Mouse (Mus musculus): Measurements from ENCODE around the gene Btg3. TPM values are rescaled to one million over a fixed set of nuclear protein-coding genes. Genes with fewer than 3 reads are reported as not detected.

The Btg3 gene
- total and polyA plus RNA-seq, 3 experiments = 21.6 to 72.2 (median 43.9) TPM

- Histone ChIP-seq H3K9ac (ENCODE audit: insufficient read depth, low read depth) (no peak overlapping the region), H3K4me3 (replicated peaks in 1 of 3; ENCODE audit: low read depth in 2 of 3, low read length in 2 of 3, poor library complexity in 1 of 3) (no peak overlapping the region), H3K79me2 (replicated peaks; ENCODE audit: control insufficient read depth, extremely low read depth, insufficient read depth, poor library complexity, severe bottlenecking) (no peaks in the 10 kb centered on the region), H3K9me3 (replicated peaks; ENCODE audit: low read length) (no peaks in the 10 kb centered on the region), H3K4me2 (ENCODE audit: insufficient read depth, low read depth, poor library complexity, severe bottlenecking) (no peak overlapping the region), H3K27ac (ENCODE audit: insufficient read depth, low read depth) (no peak overlapping the region), H3K36me3 (replicated peaks in 1 of 2; ENCODE audit: control insufficient read depth in 1 of 2, insufficient read depth in 1 of 2, low read length in 1 of 2) (peaks cover 0 to 12% of the 10 kb centered on the region in 2 experiments), H3K27me3 (replicated peaks) (no peaks in the 10 kb centered on the region), H3K4me1 (ENCODE audit: control insufficient read depth in 1 of 2, insufficient read depth in 2 of 2) (no peaks in the 10 kb centered on the region)
- no peak for DNase-seq (ENCODE audit: extremely low read depth)
- in situ Hi-C loops (cut with MboI; ENCODE audit: low pct_ligation_motif_present, low pct_unique_long_range_greater_than_20kb, low sequenced_read_pairs) (no loop called here), dilution Hi-C loops (cut with MboI; ENCODE audit: extremely low pct_ligation_motif_present, extremely low pct_unique_long_range_greater_than_20kb, low sequenced_read_pairs) (no loop called here)
- TF ChIP-seq ZKSCAN1 (IDR thresholded peaks at IDR 0.05; ENCODE audit: borderline replicate concordance, low read depth, low read length) (no peak), CHD2 (IDR thresholded peaks at IDR 0.05; ENCODE audit: low read length) (no peak), UBTF (IDR thresholded peaks at IDR 0.05; ENCODE audit: low read depth, low read length) (no peak), BHLHE40 (IDR thresholded peaks at IDR 0.05; ENCODE audit: low read depth, low read length) (no peak), SMC3 (IDR thresholded peaks at IDR 0.05; ENCODE audit: low read depth, low read length) (no peak), MAFK (IDR thresholded peaks at IDR 0.05; ENCODE audit: insufficient replicate concordance, low read length) (no peak), IRF4 (IDR thresholded peaks at IDR 0.05; ENCODE audit: low read depth, low read length) (no peak), USF1 (IDR thresholded peaks at IDR 0.05; ENCODE audit: low read depth, low read length) (no peak), KAT2A (IDR thresholded peaks at IDR 0.05; ENCODE audit: insufficient replicate concordance, low read length) (no peak)
Observed at GRCm38 (mm10) chr16:78337226-78337625, 39.8 kb downstream of the Btg3 start.

- no peaks in the 10 kb centered on the region for H3K9me3 ChIP-seq (replicated peaks; ENCODE audit: low read length)
- H3K9ac ChIP-seq (ENCODE audit: insufficient read depth, low read depth) = no peak overlapping the region
- no peaks in the 10 kb centered on the region for H3K27me3 ChIP-seq (replicated peaks)
- no peak overlapping the region for H3K27ac ChIP-seq (ENCODE audit: insufficient read depth, low read depth)
- dilution Hi-C loops (cut with MboI; ENCODE audit: extremely low pct_ligation_motif_present, extremely low pct_unique_long_range_greater_than_20kb, low sequenced_read_pairs) (no loop called here), in situ Hi-C loops (cut with MboI; ENCODE audit: low pct_ligation_motif_present, low pct_unique_long_range_greater_than_20kb, low sequenced_read_pairs) (no loop called here)
- no peaks in the 10 kb centered on the region for H3K79me2 ChIP-seq (replicated peaks; ENCODE audit: control insufficient read depth, extremely low read depth, insufficient read depth, poor library complexity, severe bottlenecking)
- no peak overlapping the region for H3K4me3 ChIP-seq (replicated peaks in 1 of 3; ENCODE audit: low read depth in 2 of 3, low read length in 2 of 3, poor library complexity in 1 of 3)
- no peak for DNase-seq (ENCODE audit: extremely low read depth)
- 0 out of 4 replicates have a peak, but pooled peaks cover 0 to 3% of the 10 kb centered on the region in 2 experiments for H3K4me1 ChIP-seq (ENCODE audit: control insufficient read depth in 1 of 2, insufficient read depth in 2 of 2)
- H3K4me2 ChIP-seq (ENCODE audit: insufficient read depth, low read depth, poor library complexity, severe bottlenecking) = no peak overlapping the region
- TF ChIP-seq USF2 (conservative IDR thresholded peaks at IDR 0.05; ENCODE audit: low read depth, low read length) = no peak
- H3K36me3 ChIP-seq (replicated peaks in 1 of 2; ENCODE audit: control insufficient read depth in 1 of 2, insufficient read depth in 1 of 2, low read length in 1 of 2) = peaks cover 0 to 3% of the 10 kb centered on the region in 2 experiments
Observed at GRCm38 (mm10) chr16:78327999-78328398, 49.0 kb downstream of the Btg3 start.

DNA sequence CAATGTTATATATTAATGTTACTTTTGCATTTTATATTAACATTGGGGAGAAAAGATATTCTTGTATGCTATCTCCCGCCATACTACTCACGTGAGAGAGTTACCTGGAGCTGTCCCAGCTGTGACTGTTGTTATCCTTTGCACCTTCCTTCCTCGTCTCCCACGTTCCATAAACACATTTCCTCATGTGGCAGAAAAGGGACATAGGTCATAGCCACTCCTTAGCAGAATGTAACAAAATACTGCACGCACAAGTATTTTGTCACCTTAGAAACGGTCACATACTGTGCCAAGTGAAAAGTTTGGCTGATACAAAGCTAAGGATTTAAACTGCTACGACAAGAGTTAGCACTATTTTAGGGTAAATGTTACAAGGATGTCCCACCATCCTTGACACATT, 49.4 kb downstream of the Btg3 start:
- no peak for DNase-seq (ENCODE audit: extremely low read depth)
- TF ChIP-seq MXI1 (IDR thresholded peaks at IDR 0.05; ENCODE audit: low read depth, low read length) (no peak), E2F4 (IDR thresholded peaks at IDR 0.05; ENCODE audit: insufficient replicate concordance, low read depth, low read length) (no peak), POLR2AphosphoS2 (IDR thresholded peaks at IDR 0.05; ENCODE audit: low read depth, low read length) (no peak), USF2 (conservative IDR thresholded peaks at IDR 0.05; ENCODE audit: low read depth, low read length) (no peak), MYC (IDR thresholded peaks at IDR 0.05; ENCODE audit: low read depth, low read length) (no peak), RCOR1 (conservative IDR thresholded peaks at IDR 0.05; ENCODE audit: low read depth, low read length) (no peak), USF1 (IDR thresholded peaks at IDR 0.05; ENCODE audit: low read depth, low read length) (no peak), SMC3 (IDR thresholded peaks at IDR 0.05; ENCODE audit: low read depth, low read length) (no peak), CHD1 (IDR thresholded peaks at IDR 0.05; ENCODE audit: low read depth, low read length) (no peak), NELFE (IDR thresholded peaks at IDR 0.05; ENCODE audit: low read depth, low read length) (no peak), ETS1 (conservative IDR thresholded peaks at IDR 0.05; ENCODE audit: low read depth, low read length) (no peak), ZMIZ1 (IDR thresholded peaks at IDR 0.05; ENCODE audit: low read depth, low read length) (no peak), MAZ (IDR thresholded peaks at IDR 0.05; ENCODE audit: low read depth, low read length) (no peak), KAT2A (IDR thresholded peaks at IDR 0.05; ENCODE audit: insufficient replicate concordance, low read length) (no peak), GABPA (IDR thresholded peaks at IDR 0.05; ENCODE audit: insufficient replicate concordance, low read depth, low read length) (no peak), UBTF (IDR thresholded peaks at IDR 0.05; ENCODE audit: low read depth, low read length) (no peak), RAD21 (IDR thresholded peaks at IDR 0.05; ENCODE audit: low read depth, low read length) (no peak), SIN3A (IDR thresholded peaks at IDR 0.05; ENCODE audit: low read length) (no peak), POLR2A (IDR thresholded peaks at IDR 0.05; ENCODE audit: low read depth, low read length) (no peak)
- no peaks in the 10 kb centered on the region for H3K9me3 ChIP-seq (replicated peaks; ENCODE audit: low read length)
- peaks cover 0 to 7% of the 10 kb centered on the region in 2 experiments; a peak in 2 of 4 replicates for H3K4me1 ChIP-seq (ENCODE audit: control insufficient read depth in 1 of 2, insufficient read depth in 2 of 2)
- no peak overlapping the region for H3K4me3 ChIP-seq (replicated peaks in 1 of 3; ENCODE audit: low read depth in 2 of 3, low read length in 2 of 3, poor library complexity in 1 of 3)
- no peaks in the 10 kb centered on the region for H3K36me3 ChIP-seq (replicated peaks in 1 of 2; ENCODE audit: control insufficient read depth in 1 of 2, insufficient read depth in 1 of 2, low read length in 1 of 2)
- H3K27me3 ChIP-seq (replicated peaks) = no peaks in the 10 kb centered on the region
- no peaks in the 10 kb centered on the region for H3K79me2 ChIP-seq (replicated peaks; ENCODE audit: control insufficient read depth, extremely low read depth, insufficient read depth, poor library complexity, severe bottlenecking)
- no peak overlapping the region for H3K27ac ChIP-seq (ENCODE audit: insufficient read depth, low read depth)
- dilution Hi-C loops (cut with MboI; ENCODE audit: extremely low pct_ligation_motif_present, extremely low pct_unique_long_range_greater_than_20kb, low sequenced_read_pairs) = no loop called here
- no peak overlapping the region for H3K4me2 ChIP-seq (ENCODE audit: insufficient read depth, low read depth, poor library complexity, severe bottlenecking)
- H3K9ac ChIP-seq (ENCODE audit: insufficient read depth, low read depth) = no peak overlapping the region
- in situ Hi-C loops (cut with MboI; ENCODE audit: low pct_ligation_motif_present, low pct_unique_long_range_greater_than_20kb, low sequenced_read_pairs) = no loop called here
